Mouse (Mus musculus) MEL (cell line): ENCODE data around the gene Gabarapl2. TPM values are rescaled to one million over a fixed set of nuclear protein-coding genes. Genes with fewer than 3 reads are reported as not detected.

Experiments used
- DNase-seq: peaks from one replicate; pipeline ENCODE4 v3.0.0; 2011; ENCODE audit warnings: low read depth, low spot score
- H3K27ac ChIP-seq: 2 replicates; pipeline ENCODE4 v1.5.1; 2012; ENCODE audit warnings: low read depth, mild to moderate bottlenecking, control low read depth, low read length, moderate library complexity; ENCODE audit not compliant: control insufficient read depth
- H3K27me3 ChIP-seq, 2 experiments: fragments of 150-350 bp in 1 of 2; sonication (generic) in 1 of 2; 2 replicates each; pipeline ENCODE4 v1.6.1; 2012; ENCODE audit warnings: low read length in 2 of 2, mild to moderate bottlenecking in 2 of 2, improper control_type of control experiment in 1 of 2, moderate library complexity in 1 of 2; ENCODE audit not compliant: insufficient read depth in 2 of 2, control insufficient read depth in 1 of 2
- H3K36me3 ChIP-seq, 2 experiments: 2 replicates each; pipeline ENCODE4 v1.6.1; 2012 to 2014; ENCODE audit warnings: low read length in 2 of 2, improper control_type of control experiment in 1 of 2, inconsistent platforms in 1 of 2, mild to moderate bottlenecking in 1 of 2; ENCODE audit not compliant: insufficient read depth in 2 of 2, control insufficient read depth in 1 of 2
- H3K4me1 ChIP-seq, 2 experiments: fragments of 150-350 bp in 1 of 2; sonication (generic) in 1 of 2; 2 replicates each; pipeline ENCODE4 v1.6.1; 2012; ENCODE audit warnings: low read length in 2 of 2, improper control_type of control experiment in 1 of 2, mild to moderate bottlenecking in 1 of 2; ENCODE audit not compliant: insufficient read depth in 2 of 2, control insufficient read depth in 1 of 2
- H3K4me3 ChIP-seq, 2 experiments: fragments of 150-350 bp in 1 of 2; sonication (generic) in 1 of 2; 2 replicates each; pipeline ENCODE4 v1.5.1; 2012; ENCODE audit warnings: low read depth in 2 of 2, low read length in 2 of 2, mild to moderate bottlenecking in 2 of 2, moderate library complexity in 2 of 2, control low read depth in 1 of 2, improper control_type of control experiment in 1 of 2; ENCODE audit not compliant: control insufficient read depth in 1 of 2, insufficient read depth in 1 of 2
- H3K79me2 ChIP-seq: 2 replicates; pipeline ENCODE4 v1.6.1; 2012; ENCODE audit warnings: mild to moderate bottlenecking, low read length, moderate library complexity; ENCODE audit not compliant: control insufficient read depth, poor library complexity, insufficient read depth
- H3K9ac ChIP-seq: 2 replicates; pipeline ENCODE4 v1.6.1; 2012; ENCODE audit warnings: low read depth, mild to moderate bottlenecking, control low read depth, low read length, moderate library complexity; ENCODE audit not compliant: control insufficient read depth, poor library complexity, severe bottlenecking
- H3K9me3 ChIP-seq: fragments of 150-350 bp; sonication (generic); replicated peaks from 2 replicates; pipeline ENCODE4 v1.6.1; 2012; ENCODE audit warnings: mild to moderate bottlenecking, low read length, improper control_type of control experiment, moderate library complexity; ENCODE audit not compliant: insufficient read depth
- BHLHE40 ChIP-seq: IDR thresholded peaks from 2 replicates; pipeline ENCODE4 v1.6.1; 2012; ENCODE audit warnings: low read depth, mild to moderate bottlenecking, inconsistent platforms, low read length, improper control_type of control experiment, borderline replicate concordance
- CTCF ChIP-seq, 3 experiments: IDR thresholded peaks in 2 of 3; conservative IDR thresholded peaks in 1 of 3; 2 replicates each; pipeline ENCODE4 v1.5.1; 2011 to 2012; ENCODE audit warnings: low read length in 3 of 3, low read depth in 2 of 3, mild to moderate bottlenecking in 2 of 3, improper control_type of control experiment in 1 of 3, inconsistent platforms in 1 of 3, mixed read lengths in 1 of 3, moderate library complexity in 1 of 3; ENCODE audit not compliant: control insufficient read depth in 1 of 3, insufficient read depth in 1 of 3, poor library complexity in 1 of 3, severe bottlenecking in 1 of 3
- E2F4 ChIP-seq: IDR thresholded peaks from 2 replicates; pipeline ENCODE4 v1.6.1; 2011; ENCODE audit warnings: low read depth, low read length, improper control_type of control experiment, borderline replicate concordance
- GABPA ChIP-seq: IDR thresholded peaks from 2 replicates; pipeline ENCODE4 v1.6.1; 2012; ENCODE audit warnings: low read depth, mild to moderate bottlenecking, inconsistent platforms, low read length, improper control_type of control experiment, moderate library complexity
- HCFC1 ChIP-seq: IDR thresholded peaks from 2 replicates; pipeline ENCODE4 v1.6.1; 2012; ENCODE audit warnings: low read depth, mild to moderate bottlenecking, inconsistent platforms, low read length, improper control_type of control experiment, moderate library complexity
- KAT2A ChIP-seq: conservative IDR thresholded peaks from 2 replicates; pipeline ENCODE4 v1.6.1; 2012; ENCODE audit warnings: low read depth, low read length, improper control_type of control experiment, inconsistent platforms
- MAFK ChIP-seq: IDR thresholded peaks from 2 replicates; pipeline ENCODE4 v1.6.1; 2011; ENCODE audit warnings: low read depth, mild to moderate bottlenecking, low read length, improper control_type of control experiment, borderline replicate concordance
- MAX ChIP-seq: IDR thresholded peaks from 2 replicates; pipeline ENCODE4 v1.6.1; 2011; ENCODE audit warnings: low read length, improper control_type of control experiment
- MAZ ChIP-seq: IDR thresholded peaks from 2 replicates; pipeline ENCODE4 v1.6.1; 2012; ENCODE audit warnings: low read depth, mild to moderate bottlenecking, inconsistent platforms, low read length, improper control_type of control experiment
- MXI1 ChIP-seq: IDR thresholded peaks from 2 replicates; pipeline ENCODE4 v1.6.1; 2011; ENCODE audit warnings: mild to moderate bottlenecking, low read depth, low read length, improper control_type of control experiment
- NELFE ChIP-seq: IDR thresholded peaks from 2 replicates; pipeline ENCODE4 v1.6.1; 2011; ENCODE audit warnings: low read depth, low read length, improper control_type of control experiment
- NRF1 ChIP-seq: IDR thresholded peaks from 2 replicates; pipeline ENCODE4 v1.6.1; 2014; ENCODE audit warnings: low read depth, mild to moderate bottlenecking, inconsistent platforms, low read length, improper control_type of control experiment, moderate library complexity; ENCODE audit not compliant: poor library complexity, insufficient read depth, severe bottlenecking
- POLR2AphosphoS5 ChIP-seq: IDR thresholded peaks from 2 replicates; pipeline ENCODE4 v1.6.1; 2012; ENCODE audit warnings: low read depth, borderline replicate concordance, mild to moderate bottlenecking, inconsistent platforms, low read length, moderate library complexity, mixed read lengths
- RAD21 ChIP-seq: IDR thresholded peaks from 2 replicates; pipeline ENCODE4 v1.6.1; 2011; ENCODE audit warnings: mild to moderate bottlenecking, low read depth, low read length, improper control_type of control experiment
- SIN3A ChIP-seq: IDR thresholded peaks from 2 replicates; pipeline ENCODE4 v1.6.1; 2012; ENCODE audit warnings: low read length, improper control_type of control experiment, inconsistent platforms
- SMC3 ChIP-seq: IDR thresholded peaks from 2 replicates; pipeline ENCODE4 v1.6.1; 2011; ENCODE audit warnings: low read depth, low read length, improper control_type of control experiment
- TBP ChIP-seq: IDR thresholded peaks from 2 replicates; pipeline ENCODE4 v1.8.0; 2011; ENCODE audit warnings: low read depth, low read length, improper control_type of control experiment
- TCF12 ChIP-seq: IDR thresholded peaks from 2 replicates; pipeline ENCODE4 v1.6.1; 2014; ENCODE audit warnings: low read depth, mild to moderate bottlenecking, inconsistent platforms, low read length, improper control_type of control experiment, moderate library complexity
- USF2 ChIP-seq, 2 experiments: IDR thresholded peaks; 2 replicates each; pipeline ENCODE4 v1.6.1; 2011 to 2012; ENCODE audit warnings: improper control_type of control experiment in 2 of 2, low read length in 2 of 2, borderline replicate concordance in 1 of 2, inconsistent platforms in 1 of 2, low read depth in 1 of 2, mild to moderate bottlenecking in 1 of 2; ENCODE audit not compliant: insufficient read depth in 1 of 2
- ZC3H11A ChIP-seq: IDR thresholded peaks from 2 replicates; pipeline ENCODE4 v1.6.1; 2012; ENCODE audit warnings: low read depth, mild to moderate bottlenecking, inconsistent platforms, low read length, improper control_type of control experiment
- ZMIZ1 ChIP-seq: IDR thresholded peaks from 2 replicates; pipeline ENCODE4 v1.6.1; 2012; ENCODE audit warnings: low read depth, mild to moderate bottlenecking, inconsistent platforms, low read length, improper control_type of control experiment, moderate library complexity
- ZNF384 ChIP-seq: IDR thresholded peaks from 2 replicates; pipeline ENCODE4 v1.6.1; 2012; ENCODE audit warnings: low read depth, mild to moderate bottlenecking, inconsistent platforms, low read length, improper control_type of control experiment
- polyA plus RNA-seq, 2 experiments: library from polyadenylated mRNA; stranded (reverse) in 1 of 2; unstranded in 1 of 2; fragments of >175 nt in 1 of 2; fragments of >200 nt in 1 of 2; gene quantifications; 2 replicates each; pipeline versions ENCODE4 v1.2.1 to v1.2.4; 2012; ENCODE audit warnings: low replicate concordance in 2 of 2, low read depth in 1 of 2; ENCODE audit not compliant: insufficient read length in 2 of 2, insufficient read depth in 1 of 2, missing spikeins in 1 of 2
- total RNA-seq: library from RNA; depleted of rRNA; stranded (reverse); fragments of 300-350 nt; gene quantifications from 2 replicates; pipeline ENCODE4 v1.2.3, GENCODE M21; 2012

Gabarapl2 gene
- total and polyA plus RNA-seq, 3 experiments: 18.4 to 22.5 TPM; not detected in 1

DNA sequence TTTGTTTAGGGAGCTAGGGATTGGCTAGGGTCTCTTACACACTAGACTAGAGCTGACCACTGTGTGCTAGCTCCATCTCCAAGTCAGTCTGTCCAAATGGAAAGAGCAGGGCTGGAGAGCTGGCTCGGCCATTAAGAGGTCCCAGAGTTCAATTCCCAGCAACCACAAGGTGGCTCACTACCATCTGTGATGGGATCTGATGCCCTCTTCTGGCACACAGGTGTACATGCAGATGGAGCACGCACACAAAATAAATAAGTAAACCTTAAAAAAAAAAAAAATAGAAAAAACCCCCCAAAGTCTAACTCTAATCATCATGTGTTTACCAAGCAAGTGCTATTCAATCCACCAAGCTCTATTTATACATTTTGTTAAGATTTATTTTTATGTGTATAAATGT lies 20.8 kb upstream of the Gabarapl2 start:
- TF ChIP-seq SMC3 (peak; percentile 77), TCF12 (no peak), TBP (no peak), ZNF384 (peak; percentile 83), CTCF (IDR thresholded peaks at IDR 0.05 in 2 of 3, conservative IDR thresholded peaks at IDR 0.05 in 1 of 3; ENCODE audit: control insufficient read depth in 1 of 3, insufficient read depth in 1 of 3, low read depth in 2 of 3, low read length in 3 of 3, poor library complexity in 1 of 3, severe bottlenecking in 1 of 3) (peak; percentile 45 to 94 (median 75)), RAD21 (peak; percentile 42)
- Histone ChIP-seq H3K4me1 (peaks cover 0 to 13% of the 10 kb centered on the region in 2 experiments; a peak in 2 of 4 replicates), H3K27me3 (no peaks in the 10 kb centered on the region), H3K4me3 (no peak overlapping the region), H3K9ac (no peak overlapping the region), H3K27ac (no peak overlapping the region), H3K79me2 (no peaks in the 10 kb centered on the region), H3K9me3 (no peaks in the 10 kb centered on the region), H3K36me3 (peaks cover 0 to 7% of the 10 kb centered on the region in 2 experiments; a peak in 2 of 4 replicates)
- DNase-seq: peak; percentile 66

DNA sequence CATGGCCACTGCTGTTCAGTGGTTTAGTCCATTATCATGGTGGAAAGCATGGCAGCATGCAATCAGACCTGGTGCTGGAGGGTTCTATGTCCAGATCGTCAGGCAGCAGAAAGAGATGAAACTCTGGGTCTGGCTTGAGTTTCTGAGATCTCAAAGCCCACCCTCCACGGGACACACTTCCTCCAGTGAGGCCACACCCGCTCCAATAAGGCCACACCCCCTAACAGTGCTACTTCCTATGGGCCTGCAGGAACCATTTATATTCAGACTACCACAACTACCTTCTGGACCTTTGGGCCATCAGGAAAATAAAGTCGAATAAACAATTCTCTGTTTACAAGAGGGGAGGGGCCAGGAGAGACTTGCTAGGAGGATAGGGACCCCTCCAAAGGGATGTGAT lies 19.5 kb upstream of the Gabarapl2 start:
- DNase-seq: peak; percentile 52
- Histone ChIP-seq H3K9ac (no peak overlapping the region; the same call in 1 of the 2 replicates), H3K9me3 (no peaks in the 10 kb centered on the region), H3K4me3 (peak overlapping the region; percentile 20 to 38; a peak in 2 of 4 replicates), H3K36me3 (peaks cover 0 to 11% of the 10 kb centered on the region in 2 experiments; a peak in 2 of 4 replicates), H3K4me1 (peaks cover 0 to 21% of the 10 kb centered on the region in 2 experiments; a peak in 2 of 4 replicates), H3K27me3 (no peaks in the 10 kb centered on the region), H3K27ac (no peak overlapping the region; the same call in 1 of the 2 replicates), H3K79me2 (no peaks in the 10 kb centered on the region)
- TF ChIP-seq NELFE (no peak), POLR2AphosphoS5 (no peak), MAX (no peak), SIN3A (no peak), ZC3H11A (no peak), MXI1 (no peak), KAT2A (no peak), SMC3 (no peak), ZNF384 (no peak)

- peak overlapping the region; percentile 63 to 81 for H3K4me3 ChIP-seq
- H3K9me3 ChIP-seq: no peaks in the 10 kb centered on the region
- H3K27ac ChIP-seq: peak overlapping the region; percentile 31
- peak; percentile 94 for DNase-seq
- peak overlapping the region; percentile 71 for H3K9ac ChIP-seq
- peaks cover 5 to 25% of the 10 kb centered on the region in 2 experiments; a peak in 3 of 4 replicates for H3K4me1 ChIP-seq
- no peaks in the 10 kb centered on the region for H3K27me3 ChIP-seq
- no peaks in the 10 kb centered on the region for H3K79me2 ChIP-seq
- H3K36me3 ChIP-seq: peaks cover 0 to 15% of the 10 kb centered on the region in 2 experiments; a peak in 2 of 4 replicates
- TF ChIP-seq SIN3A: peak; percentile 79
- no peak for TF ChIP-seq POLR2AphosphoS5
- TF ChIP-seq TCF12: 0 out of 2 replicates have a peak, but pooled peaks have one; percentile 32
- no peak for TF ChIP-seq ZMIZ1
- peak; percentile 40; the same call in 1 of the 2 replicates for TF ChIP-seq ZC3H11A
- TF ChIP-seq TBP: peak; percentile 54; the same call in 1 of the 2 replicates
- TF ChIP-seq MAFK: no peak
- TF ChIP-seq KAT2A: no peak
- TF ChIP-seq CTCF (IDR thresholded peaks at IDR 0.05 in 2 of 3, conservative IDR thresholded peaks at IDR 0.05 in 1 of 3; ENCODE audit: control insufficient read depth in 1 of 3, insufficient read depth in 1 of 3, low read depth in 2 of 3, low read length in 3 of 3, poor library complexity in 1 of 3, severe bottlenecking in 1 of 3): peak; percentile 77 to 96 (median 93)
- peak; percentile 53; the same call in 1 of the 2 replicates for TF ChIP-seq MAZ
- TF ChIP-seq NELFE: 0 out of 2 replicates have a peak, but pooled peaks have one; percentile 40
- TF ChIP-seq USF2 (IDR thresholded peaks at IDR 0.05; ENCODE audit: borderline replicate concordance in 1 of 2, insufficient read depth in 1 of 2, low read depth in 1 of 2, low read length in 2 of 2): no peak
- TF ChIP-seq HCFC1: peak; percentile 74
- TF ChIP-seq BHLHE40: no peak
- TF ChIP-seq NRF1: no peak
- no peak for TF ChIP-seq GABPA
- TF ChIP-seq E2F4: no peak
Measured at GRCm38 (mm10) chr8:111923383-111923804, 17.1 kb upstream of the Gabarapl2 start.
